Mouse (Mus musculus) hematopoietic stem cell, adult 5-6 weeks (primary cell): ENCODE measurements around the gene Mgll. TPM values are rescaled to one million over a fixed set of nuclear protein-coding genes. Genes with fewer than 3 reads are reported as not detected.

Experiments used
- ATAC-seq, 2 experiments: fragments of 125-278 bp in 1 of 2; replicated peaks in 1 of 2; 2 replicates each; pipeline ENCODE4 v1.8.0; 2016 to 2017; ENCODE audit warnings: inconsistent platforms in 2 of 2, mild to moderate bottlenecking in 2 of 2, moderate number of reproducible peaks in 2 of 2, low read depth in 1 of 2, moderate TSS enrichment in 1 of 2; ENCODE audit not compliant: low FRiP score in 2 of 2, poor library complexity in 2 of 2, severe bottlenecking in 2 of 2, insufficient read depth in 1 of 2, low TSS enrichment in 1 of 2
- total RNA-seq: library from RNA; stranded (forward); fragments of 172-1452, 232-1000 nt; gene quantifications from 2 replicates; pipeline ENCODE4 v1.2.3, GENCODE M21; 2017

Gene Mgll
- total RNA-seq, 1 experiment from 2014 or later: 0.55 TPM

- ATAC-seq: peak; percentile 24 to 25; a peak in 1 of 4 replicates
Observed at GRCm38 (mm10) chr6:88759793-88760453, 35.7 kb downstream of the Mgll start.

DNA sequence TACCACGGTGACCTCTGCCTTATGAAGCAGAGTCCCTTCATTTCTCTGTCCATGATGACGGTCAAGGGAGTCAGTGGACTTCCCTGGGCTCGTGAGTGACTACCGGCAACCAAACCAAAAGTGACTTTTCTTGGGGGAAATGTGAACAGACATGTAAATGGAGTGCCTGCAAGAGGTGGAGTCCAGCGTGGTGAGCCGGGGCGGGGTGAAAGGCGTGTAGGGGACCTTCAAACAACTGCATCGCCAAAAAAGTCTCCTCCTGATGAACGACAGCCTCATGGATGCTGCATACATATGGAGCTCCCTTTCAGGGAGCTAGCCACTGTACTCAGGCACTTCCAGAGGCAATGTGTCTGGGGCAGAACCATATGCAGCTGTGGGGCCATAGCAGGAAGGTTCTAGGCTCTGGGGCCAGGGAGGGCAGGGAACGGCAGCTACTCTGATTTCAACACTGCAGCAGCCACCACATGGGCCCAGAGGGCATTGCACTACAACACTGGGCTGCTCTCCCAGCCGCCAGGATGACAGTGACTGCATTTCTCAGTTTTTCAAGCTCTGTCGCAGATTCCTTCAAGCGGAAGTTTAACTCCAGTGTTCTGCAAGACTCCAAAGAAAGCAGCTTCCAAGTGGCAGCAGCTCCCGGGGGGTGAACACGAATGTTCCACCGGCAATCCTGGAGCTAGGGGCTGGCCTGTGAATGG is 36.9 kb downstream of the Mgll start:
- no peak for ATAC-seq

DNA sequence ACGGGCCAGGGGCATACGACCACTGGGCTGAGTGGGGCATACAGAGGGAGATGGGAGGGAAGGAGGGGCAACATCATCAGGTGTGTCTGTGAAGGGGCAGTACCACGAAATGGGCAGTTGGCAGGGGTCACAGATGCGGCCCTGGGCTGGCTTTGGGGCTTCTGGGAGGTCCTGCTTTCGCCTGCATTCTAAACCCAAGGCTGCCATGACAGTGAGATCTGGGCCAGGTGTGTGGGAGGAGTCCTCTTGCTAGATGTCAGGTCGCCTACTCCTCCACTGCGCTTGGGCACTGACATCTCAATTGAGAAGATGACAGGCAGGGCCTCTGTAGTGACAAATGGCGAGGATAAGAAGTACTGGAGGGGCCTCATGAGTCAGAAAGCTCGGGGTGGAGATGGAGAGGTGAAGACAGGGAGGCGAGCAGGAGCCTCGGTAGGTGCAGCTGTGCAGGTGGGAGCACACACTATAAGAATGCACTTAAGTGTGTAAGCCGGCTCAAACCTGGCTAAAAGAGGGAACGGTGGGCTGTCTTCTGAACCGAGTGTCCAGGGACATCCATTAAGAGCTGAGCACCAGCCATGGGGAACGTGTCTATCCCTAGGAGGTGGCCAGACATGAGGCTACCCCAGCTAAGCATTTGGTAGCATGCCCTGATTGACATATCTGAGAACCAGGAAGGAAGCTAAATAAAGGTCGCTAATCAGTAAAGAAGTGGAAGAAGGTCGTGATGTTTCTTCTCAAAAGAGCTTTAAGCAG is 37.6 kb downstream of the Mgll start:
- ATAC-seq: no peak

DNA sequence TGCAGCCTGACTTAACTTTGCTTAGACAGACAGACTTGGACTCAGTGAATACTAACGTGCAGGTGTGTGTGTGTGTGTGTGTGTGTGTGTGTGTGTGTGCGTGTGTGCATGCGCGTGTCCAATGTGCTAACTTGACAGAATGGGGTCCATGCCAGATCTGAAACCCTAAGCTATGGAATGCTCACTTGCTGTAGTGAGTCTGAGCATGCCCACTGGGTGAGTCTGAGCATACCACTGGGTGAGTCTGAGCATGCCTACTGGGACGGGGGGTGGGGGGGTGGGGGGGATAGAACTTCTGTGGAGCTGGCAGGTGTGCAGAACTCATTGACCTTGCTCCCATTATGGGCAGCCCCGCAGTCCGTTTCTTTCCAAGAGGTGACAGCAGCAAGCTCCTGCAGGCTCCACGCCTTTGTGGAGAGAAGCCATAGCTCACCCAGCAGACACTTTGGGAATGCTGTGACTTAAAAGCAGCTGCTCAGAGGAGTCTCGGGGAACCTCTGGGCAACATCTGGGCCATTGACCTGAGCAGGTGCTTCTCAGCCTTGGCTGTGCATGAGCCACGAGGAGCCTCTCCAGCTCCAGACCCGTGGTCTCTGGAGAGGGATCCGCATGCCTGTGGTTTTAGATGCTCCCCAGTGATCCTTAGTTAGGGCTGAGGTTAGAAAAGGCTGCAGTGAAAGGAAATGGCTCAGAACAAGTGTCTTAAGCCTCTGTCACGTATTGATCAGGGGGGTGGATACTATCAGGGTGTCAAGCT is 38.4 kb downstream of the Mgll start:
- no peak for ATAC-seq

GRCm38 (mm10) chr6:88763518-88764077 is 39.4 kb downstream of the Mgll start:
- ATAC-seq: no peak

- ATAC-seq: no peak
Observed at GRCm38 (mm10) chr6:88764281-88764680, 40.1 kb downstream of the Mgll start.

DNA sequence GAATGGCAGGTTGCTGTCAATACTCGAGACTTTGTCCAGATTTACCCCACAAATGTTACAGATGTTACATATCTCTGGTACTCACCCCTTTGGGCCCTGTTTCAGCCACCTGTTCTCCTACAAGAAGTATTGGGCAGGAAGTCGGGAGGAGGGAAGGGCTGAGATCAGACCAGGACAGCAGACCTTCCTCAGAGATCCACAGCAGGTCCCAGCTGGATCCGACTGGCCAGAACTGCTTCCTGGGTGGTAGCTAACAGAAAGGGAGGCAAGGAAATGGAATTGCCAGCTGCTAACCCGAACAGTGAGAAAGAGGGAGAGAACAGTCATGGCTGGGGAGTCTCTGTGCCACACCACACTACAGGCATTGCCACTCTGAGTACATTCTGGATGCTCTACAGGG is 43.5 kb downstream of the Mgll start:
- ATAC-seq: no peak

DNA sequence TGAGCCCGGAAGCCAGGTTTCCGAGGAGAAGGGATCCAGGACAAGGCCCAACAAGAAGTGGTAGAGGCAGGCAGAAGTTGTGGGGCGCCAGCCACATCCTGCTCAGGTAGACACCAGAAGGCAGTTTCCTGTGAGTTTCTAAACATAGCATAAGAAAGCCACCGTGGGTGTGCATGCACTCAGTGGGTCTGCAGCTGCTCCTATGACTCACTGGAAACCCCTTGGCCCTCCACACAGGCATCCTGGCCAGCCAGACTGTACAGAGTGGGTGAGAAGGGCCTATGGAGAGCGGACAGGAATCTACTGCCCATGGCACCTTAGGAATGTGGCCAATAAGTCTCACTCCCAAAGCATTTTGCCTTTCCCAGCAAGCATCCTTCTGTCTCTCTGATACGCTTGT is 45.5 kb downstream of the Mgll start:
- peak; percentile 65 to 68 for ATAC-seq

GRCm38 (mm10) chr6:88770300-88770904 is 46.2 kb downstream of the Mgll start:
- no peak; a peak in 1 of 4 replicates for ATAC-seq

DNA sequence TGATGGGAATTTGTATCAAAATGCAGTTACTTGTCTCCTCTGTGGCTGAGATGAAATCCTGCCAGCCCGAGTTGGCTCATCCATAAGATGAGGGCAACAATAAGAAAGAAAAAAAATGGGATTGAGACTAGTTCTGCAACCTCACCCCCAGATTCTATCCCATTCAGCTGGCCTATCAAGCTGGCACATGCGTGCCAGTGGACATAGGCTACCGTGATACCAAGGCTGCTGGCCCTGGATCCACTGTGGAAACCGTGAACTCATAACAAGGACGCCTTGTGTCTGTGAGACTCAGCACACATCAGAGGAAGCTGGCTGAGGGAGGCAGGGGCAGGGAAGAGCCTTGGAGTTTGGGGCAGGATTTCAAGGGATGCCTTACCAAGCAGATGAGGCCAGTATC is 46.8 kb downstream of the Mgll start:
- ATAC-seq: no peak

GRCm38 (mm10) chr6:88772041-88772440 is 47.8 kb downstream of the Mgll start:
- no peak for ATAC-seq

DNA sequence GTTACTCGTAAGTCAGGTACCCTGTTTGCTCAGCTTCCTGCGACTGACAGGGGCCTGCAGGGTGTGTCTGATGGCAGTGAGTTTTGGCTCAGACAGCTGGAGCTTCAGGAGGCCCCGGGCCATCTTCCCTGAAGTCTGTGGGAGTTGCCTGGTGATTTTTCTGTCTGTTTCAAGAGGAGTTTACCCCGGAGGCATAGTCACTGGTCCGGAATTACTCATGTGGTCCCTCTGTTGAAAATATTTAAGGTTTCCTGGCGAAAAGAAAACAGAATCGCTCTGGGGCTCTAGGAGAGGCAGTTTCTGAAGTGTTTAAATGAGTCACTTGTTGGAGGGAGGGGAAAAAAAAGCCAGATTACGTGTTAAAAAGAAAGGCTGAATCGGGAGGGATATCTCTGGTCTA is 49.8 kb downstream of the Mgll start:
- ATAC-seq: no peak

DNA sequence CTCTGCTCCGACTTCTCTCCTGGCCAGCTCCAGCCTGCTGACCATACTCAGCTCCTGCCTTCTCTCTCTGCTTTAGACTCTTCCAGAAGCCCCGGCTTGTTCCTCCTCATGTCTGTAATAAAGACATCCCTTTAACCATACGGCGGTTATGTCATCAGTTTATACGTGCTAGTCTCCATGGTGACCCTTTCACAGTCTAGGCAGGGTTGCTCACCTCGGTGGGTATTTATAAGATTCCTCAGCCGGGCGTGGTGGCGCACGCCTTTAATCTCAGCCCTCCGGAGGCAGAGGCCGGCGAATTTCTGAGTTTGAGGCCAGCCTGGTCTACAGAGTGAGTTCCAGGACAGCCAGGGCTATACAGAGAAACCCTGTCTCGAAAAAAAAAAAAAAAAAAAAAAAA is 51.1 kb downstream of the Mgll start:
- no peak for ATAC-seq

DNA sequence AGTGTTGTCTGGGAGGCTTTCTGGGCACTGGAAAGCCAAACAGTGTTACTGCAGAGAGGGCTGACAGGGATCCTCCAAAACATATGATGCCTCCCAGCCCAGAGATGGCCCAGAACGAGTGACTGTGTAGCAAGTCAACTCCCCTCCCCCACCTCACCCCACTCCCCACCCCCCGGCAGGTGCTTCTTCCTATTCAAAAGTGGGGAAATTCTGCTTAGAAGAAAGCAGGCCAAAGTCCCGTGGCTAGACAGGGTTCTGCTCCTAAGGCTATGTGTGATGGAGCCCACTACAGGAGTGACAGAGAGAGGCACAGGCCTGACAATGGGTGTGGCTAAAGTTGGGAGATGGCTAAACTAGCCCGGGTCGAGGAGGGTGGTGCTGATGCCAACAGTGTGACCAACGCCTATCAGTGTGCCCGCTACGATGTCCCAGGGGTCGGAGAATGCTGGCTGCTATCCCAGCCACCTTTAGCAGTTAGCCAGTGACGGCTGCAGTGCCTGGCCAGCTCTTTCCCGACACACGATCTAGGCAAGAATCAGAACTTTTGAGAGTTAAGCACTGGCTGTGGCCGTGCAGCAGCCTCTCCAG is 52.2 kb downstream of the Mgll start:
- no peak for ATAC-seq

DNA sequence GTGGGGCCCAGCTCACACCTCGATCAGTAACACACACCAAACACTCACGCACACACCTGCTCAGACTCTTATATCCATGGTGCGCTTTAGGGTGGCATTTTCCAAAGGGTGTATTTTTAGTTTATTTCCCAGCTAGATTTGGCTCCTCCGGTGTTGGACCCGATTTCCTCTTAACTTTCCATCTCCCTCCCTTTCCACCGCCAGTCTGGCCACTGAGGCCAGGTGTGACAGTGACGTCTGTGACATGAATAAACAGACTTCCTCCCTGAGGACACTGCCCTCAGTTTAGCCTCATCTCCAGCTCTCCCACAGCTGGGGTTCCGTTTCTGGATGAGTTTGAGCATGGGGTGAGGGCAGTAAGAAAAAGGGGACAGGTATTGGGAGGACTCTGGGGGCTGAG is 52.8 kb downstream of the Mgll start:
- ATAC-seq: no peak

GRCm38 (mm10) chr6:88778047-88778688 is 54.0 kb downstream of the Mgll start:
- no peak for ATAC-seq
